Mouse (Mus musculus) bone marrow, adult 2 months (tissue): Measurements from ENCODE around the gene Nlrc3.

Experiments
- CTCF ChIP-seq: fragments of 200-500 bp; IDR thresholded peaks from 2 replicates; pipeline ENCODE4 v1.5.1; 2011; ENCODE audit warnings: low read length, control low read depth; ENCODE audit not compliant: control insufficient read depth, insufficient read depth
- POLR2A ChIP-seq: fragments of 200-500 bp; IDR thresholded peaks from 2 replicates; pipeline ENCODE4 v1.6.1; 2011; ENCODE audit warnings: low read depth, mild to moderate bottlenecking, control low read depth, low read length, borderline replicate concordance; ENCODE audit not compliant: control insufficient read depth

DNA sequence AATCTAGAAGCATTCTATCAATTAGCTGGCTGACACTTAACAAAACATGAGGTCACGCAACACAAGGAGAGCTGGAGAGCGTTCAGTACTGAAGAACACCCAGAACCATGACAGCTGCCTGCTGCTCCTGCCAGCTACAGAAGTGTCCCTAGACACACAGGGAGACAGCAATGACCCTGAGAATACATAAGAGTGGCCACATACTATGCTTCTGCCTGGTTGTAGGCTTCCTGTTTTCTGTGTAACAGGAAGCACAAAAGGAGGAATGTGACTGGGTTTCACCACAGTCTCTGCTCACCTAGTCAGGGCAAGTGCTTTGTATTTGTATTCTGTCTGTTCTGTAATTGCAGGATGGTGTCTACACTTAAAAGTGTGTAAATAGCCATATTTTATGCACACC lies 55.7 kb downstream of the Nlrc3 start:
- TF ChIP-seq CTCF (no peak), POLR2A (no peak)
